Mouse (Mus musculus) thymus, adult 2 months (tissue): Measurements from ENCODE around the gene 1810062G17Rik.

Experiments
- CTCF ChIP-seq: fragments of 200-500 bp; IDR thresholded peaks from 2 replicates; pipeline ENCODE4 v1.5.1; 2012; ENCODE audit warnings: mild to moderate bottlenecking, control low read depth, low read length, moderate library complexity, borderline replicate concordance; ENCODE audit not compliant: control insufficient read depth, poor library complexity, insufficient read depth; ENCODE audit errors: extremely low read depth
- POLR2A ChIP-seq: fragments of 200-500 bp; IDR thresholded peaks from 2 replicates; pipeline ENCODE4 v1.6.1; 2012; ENCODE audit warnings: mild to moderate bottlenecking, low read length, control low read depth, moderate library complexity; ENCODE audit not compliant: control insufficient read depth, poor library complexity, insufficient read depth; ENCODE audit errors: extremely low read depth

GRCm38 (mm10) chr3:36505809-36506735 is 30.3 kb downstream of the 1810062G17Rik start:
- TF ChIP-seq CTCF, result no peak
- no peak for TF ChIP-seq POLR2A
